Mouse (Mus musculus) ES-Bruce4 (cell line): ENCODE results near the gene Olfr807. TPM values are rescaled to one million over a fixed set of nuclear protein-coding genes. Genes with fewer than 3 reads are reported as not detected.

Experiments used
- H3K27ac ChIP-seq: 2 replicates; pipeline ENCODE4 v1.5.1; 2012; ENCODE audit warnings: low read length, inconsistent platforms; ENCODE audit not compliant: insufficient read depth
- H3K27me3 ChIP-seq: 2 replicates; pipeline ENCODE4 v1.6.1; 2012; ENCODE audit warnings: mild to moderate bottlenecking, low read length, inconsistent platforms; ENCODE audit not compliant: control insufficient read depth, poor library complexity, insufficient read depth, severe bottlenecking
- H3K36me3 ChIP-seq: 2 replicates; pipeline ENCODE4 v1.6.1; 2012; ENCODE audit warnings: inconsistent platforms, mild to moderate bottlenecking, low read length, moderate library complexity; ENCODE audit not compliant: control insufficient read depth, poor library complexity, insufficient read depth, severe bottlenecking
- H3K4me1 ChIP-seq: one replicate; pipeline ENCODE4 v1.8.1; 2011; ENCODE audit warnings: low read length; ENCODE audit not compliant: control insufficient read depth, insufficient read depth
- H3K4me3 ChIP-seq: 2 replicates; pipeline ENCODE4 v1.5.1; 2011; ENCODE audit warnings: low read depth, mild to moderate bottlenecking, low read length
- H3K9ac ChIP-seq: 2 replicates; pipeline ENCODE4 v1.6.1; 2012; ENCODE audit warnings: low read depth, mild to moderate bottlenecking, inconsistent platforms; ENCODE audit not compliant: poor library complexity, severe bottlenecking
- H3K9me3 ChIP-seq: replicated peaks from 2 replicates; pipeline ENCODE4 v1.6.1; 2012; ENCODE audit warnings: mild to moderate bottlenecking, low read length, inconsistent platforms; ENCODE audit not compliant: control insufficient read depth, poor library complexity, insufficient read depth, severe bottlenecking
- CTCF ChIP-seq: IDR thresholded peaks from one replicate; pipeline ENCODE4 v1.8.1; 2011; ENCODE audit warnings: low read depth, low read length
- EP300 ChIP-seq: IDR thresholded peaks from 2 replicates; pipeline ENCODE4 v1.6.1; 2011; ENCODE audit warnings: low read depth, low read length; ENCODE audit not compliant: insufficient read depth
- POLR2A ChIP-seq: IDR thresholded peaks from one replicate; pipeline ENCODE4 v1.8.1; 2011; ENCODE audit warnings: low read length; ENCODE audit not compliant: insufficient read depth
- polyA plus RNA-seq: library from polyadenylated mRNA; stranded (reverse); fragments of >200 nt; gene quantifications from 2 replicates; pipeline ENCODE4 v1.2.4, GENCODE M21; 2011; ENCODE audit warnings: low read depth; ENCODE audit not compliant: missing spikeins, insufficient read depth, insufficient read length

Gene Olfr807
- polyA plus RNA-seq, 1 experiment = not detected

GRCm38 (mm10) chr10:129741821-129742220 is 15.8 kb downstream of the Olfr807 start, which contains the start of gene Olfr806:
Olfr806 (minus strand) TSS chr10:129741921.
- H3K27me3 ChIP-seq = no peaks in the 10 kb centered on the region
- no peak for TF ChIP-seq POLR2A
- TF ChIP-seq CTCF = no peak
- TF ChIP-seq EP300 = no peak
- H3K9me3 ChIP-seq = no peaks in the 10 kb centered on the region
- H3K9ac ChIP-seq = no peak within 1 kb of the TSS
- H3K27ac ChIP-seq = no peak within 1 kb of the TSS
- no peaks in the 10 kb centered on the region for H3K36me3 ChIP-seq
- H3K4me1 ChIP-seq = no peaks in the 10 kb centered on the region
- H3K4me3 ChIP-seq = no peak within 1 kb of the TSS

GRCm38 (mm10) chr10:129729275-129729674 is 28.3 kb downstream of the Olfr807 start, which contains the start of gene Olfr805:
Olfr805 (minus strand) TSS chr10:129729375.
- Histone ChIP-seq H3K4me1 (no peaks in the 10 kb centered on the region), H3K27me3 (no peaks in the 10 kb centered on the region), H3K4me3 (no peak within 1 kb of the TSS), H3K9ac (no peak within 1 kb of the TSS), H3K36me3 (no peaks in the 10 kb centered on the region), H3K27ac (no peak within 1 kb of the TSS), H3K9me3 (no peaks in the 10 kb centered on the region)
- no peak for TF ChIP-seq EP300
- no peak for TF ChIP-seq POLR2A
- TF ChIP-seq CTCF = no peak

Other genes starting within 250 kb of the Olfr807 start
- not detected in 2 replicates for gene Olfr791, start 236.0 kb downstream of the Olfr807 start, polyA plus RNA-seq
- gene Olfr792, start 218.6 kb downstream of the Olfr807 start, polyA plus RNA-seq = not detected in 2 replicates
- 0.29 TPM in 1 of 2 replicates, not detected in the other for gene Olfr794, start 190.1 kb downstream of the Olfr807 start, polyA plus RNA-seq
- gene Olfr796, start 145.2 kb downstream of the Olfr807 start, polyA plus RNA-seq = 0.24 TPM in 1 of 2 replicates, not detected in the other
- gene Olfr798, start 129.9 kb downstream of the Olfr807 start, polyA plus RNA-seq = not detected in 2 replicates
- not detected in 2 replicates for gene Olfr799, start 120.3 kb downstream of the Olfr807 start, polyA plus RNA-seq
- not detected in 2 replicates for gene Olfr800, start 100.1 kb downstream of the Olfr807 start, polyA plus RNA-seq
- gene Olfr801, start 83.9 kb downstream of the Olfr807 start, polyA plus RNA-seq = not detected in 2 replicates
- gene Olfr802, start 69.6 kb downstream of the Olfr807 start, polyA plus RNA-seq = not detected in 2 replicates
- gene Olfr803, start 63.5 kb downstream of the Olfr807 start, polyA plus RNA-seq = not detected in 2 replicates
- not detected in 2 replicates for gene Olfr804, start 54.6 kb downstream of the Olfr807 start, polyA plus RNA-seq
- gene Olfr805, start 28.4 kb downstream of the Olfr807 start, polyA plus RNA-seq = not detected in 2 replicates
- not detected in 2 replicates for gene Olfr806, start 15.9 kb downstream of the Olfr807 start, polyA plus RNA-seq
- not detected in 2 replicates for gene Olfr808, start 7.7 kb upstream of the Olfr807 start, polyA plus RNA-seq
- not detected in 2 replicates for gene Olfr809, start 16.8 kb upstream of the Olfr807 start, polyA plus RNA-seq
- gene Olfr810, start 37.1 kb upstream of the Olfr807 start, polyA plus RNA-seq = not detected in 2 replicates
- gene Olfr811, start 46.6 kb upstream of the Olfr807 start, polyA plus RNA-seq = not detected in 2 replicates
- not detected in 2 replicates for gene Olfr812, start 88.3 kb upstream of the Olfr807 start, polyA plus RNA-seq
- gene Olfr813, start 97.6 kb upstream of the Olfr807 start, polyA plus RNA-seq = not detected in 2 replicates
- gene Olfr814, start 122.1 kb upstream of the Olfr807 start, polyA plus RNA-seq = 0.40 TPM in 1 of 2 replicates, not detected in the other
- not detected in 2 replicates for gene Olfr815, start 148.1 kb upstream of the Olfr807 start, polyA plus RNA-seq
- gene Olfr816, start 157.8 kb upstream of the Olfr807 start, polyA plus RNA-seq = not detected in 2 replicates
- gene Olfr818, start 191.3 kb upstream of the Olfr807 start, polyA plus RNA-seq = not detected in 2 replicates
- gene Olfr819, start 209.5 kb upstream of the Olfr807 start, polyA plus RNA-seq = not detected in 2 replicates
- gene Olfr247, start 218.3 kb upstream of the Olfr807 start, polyA plus RNA-seq = not detected in 2 replicates
- gene Gm10310, start 227.3 kb upstream of the Olfr807 start, polyA plus RNA-seq = not detected in 2 replicates